ENCODE assay signal across 12 mouse cellular contexts in genomic region chr15:63050033-63050432, GRCm38 (mm10).
DNase-seq lines count a peak whose midpoint lies in the region.
"Had no signal": no experiment of that assay in that cellular context is flagged by ENCODE, and none has a peak within 500 bp of the region (broad histone marks: within the 10 kb centered on the region; RNA-seq: fewer than 3 reads in every experiment).

No protein-coding gene starts in this region.

- DNase-seq in heart, postnatal 4 days: peak; percentile 41
- DNase-seq in heart, adult 18-20 months: no peak
- peak; percentile 80 for DNase-seq in adrenal gland, adult 2 months
- peak; percentile 55 for DNase-seq in adrenal gland, postnatal 14 days
- no peak for DNase-seq in kidney, adult 9 months
- no peak for DNase-seq in liver
- DNase-seq in cerebellum, adult 8-10 months: no peak
- DNase-seq: cerebellum, adult 18-20 months; cerebellum, postnatal 14 days; embryo, embryonic 11 days; gastrocnemius, postnatal 14 days; kidney, adult 18-20 months had no signal

Comparison
In these comparisons a context has a peak if more than half of its experiments do, and no peak if none do; other contexts are left out.
1. DNase-seq: peak in heart, postnatal 4 days (single experiment), adrenal gland, adult 2 months (single experiment) and adrenal gland, postnatal 14 days (single experiment); none in heart, adult 18-20 months (0 of 2), kidney, adult 9 months (single experiment), liver (single experiment) and cerebellum, adult 8-10 months (single experiment).